Mouse (Mus musculus) stomach, embryonic 14.5 days (tissue): Measurements from ENCODE around the gene Calml3. TPM values are rescaled to one million over a fixed set of nuclear protein-coding genes. Genes with fewer than 3 reads are reported as not detected.
"Not testable (repeated sequence)": the region's sequence is repeated elsewhere in the genome, so short reads cannot be mapped to it uniquely, and the experiment has no call there.

Experiments
- ATAC-seq: fragments of 200-750 bp; cut with Nextera tagmentation; 2 replicates; pipeline ENCODE4 v1.8.0; 2017; ENCODE audit warnings: low read depth, moderate TSS enrichment; ENCODE audit not compliant: insufficient number of reproducible peaks, insufficient read depth, low FRiP score
- H3K27ac ChIP-seq: fragments of 300-500 bp; sonication (generic); 2 replicates; pipeline ENCODE4 v1.5.1; 2014; ENCODE audit warnings: mild to moderate bottlenecking, low read length, moderate library complexity, mixed read lengths
- H3K27me3 ChIP-seq: fragments of 300-500 bp; sonication (generic); 2 replicates; pipeline ENCODE4 v1.6.1; 2014; ENCODE audit warnings: low read length, control low read depth, mixed read lengths; ENCODE audit not compliant: control insufficient read depth, insufficient read depth
- H3K36me3 ChIP-seq: fragments of 300-500 bp; sonication (generic); 2 replicates; pipeline ENCODE4 v1.6.1; 2014; ENCODE audit warnings: mild to moderate bottlenecking, control low read depth, low read length, moderate library complexity, mixed read lengths; ENCODE audit not compliant: control insufficient read depth, insufficient read depth
- H3K4me1 ChIP-seq: fragments of 300-500 bp; sonication (generic); 2 replicates; pipeline ENCODE4 v1.6.1; 2014; ENCODE audit warnings: low read length, control low read depth, mixed read lengths; ENCODE audit not compliant: control insufficient read depth, insufficient read depth
- H3K4me2 ChIP-seq: fragments of 300-500 bp; sonication (generic); replicated peaks from 2 replicates; pipeline ENCODE4 v1.6.1; 2014; ENCODE audit warnings: low read depth, low read length, control low read depth
- H3K4me3 ChIP-seq: fragments of 300-500 bp; sonication (generic); 2 replicates; pipeline ENCODE4 v1.5.1; 2014; ENCODE audit warnings: low read depth, low read length, control low read depth
- H3K9ac ChIP-seq: fragments of 300-500 bp; sonication (generic); replicated peaks from 2 replicates; pipeline ENCODE4 v1.6.1; 2014; ENCODE audit warnings: low read depth, mild to moderate bottlenecking, control low read depth, low read length, moderate library complexity, mixed read lengths
- H3K9me3 ChIP-seq: fragments of 300-500 bp; sonication (generic); 2 replicates; pipeline ENCODE4 v1.6.1; 2016; ENCODE audit warnings: low read depth, low read length, control low read depth; ENCODE audit not compliant: control insufficient read depth
- WGBS: fragments of 180-500 bp; shearing (Covaris S2); extraction: QIAGEN DNeasy Blood & Tissue Kit; methylation state at CpG from one replicate; pipeline ENCODE4 v1.1.7; 2014; 5-methylcytosine and 5-hydroxymethylcytosine counted together
- polyA plus RNA-seq: library from polyadenylated mRNA; unstranded; fragments of >200 nt; fragmentation: Nextera tagmentation; extraction: Ambion mirVana; gene quantifications from 2 replicates; pipeline ENCODE4 v1.2.1, GENCODE M21; 2014

Gene Calml3
- 2.0 and 5.0 TPM in 2 replicates for polyA plus RNA-seq

DNA sequence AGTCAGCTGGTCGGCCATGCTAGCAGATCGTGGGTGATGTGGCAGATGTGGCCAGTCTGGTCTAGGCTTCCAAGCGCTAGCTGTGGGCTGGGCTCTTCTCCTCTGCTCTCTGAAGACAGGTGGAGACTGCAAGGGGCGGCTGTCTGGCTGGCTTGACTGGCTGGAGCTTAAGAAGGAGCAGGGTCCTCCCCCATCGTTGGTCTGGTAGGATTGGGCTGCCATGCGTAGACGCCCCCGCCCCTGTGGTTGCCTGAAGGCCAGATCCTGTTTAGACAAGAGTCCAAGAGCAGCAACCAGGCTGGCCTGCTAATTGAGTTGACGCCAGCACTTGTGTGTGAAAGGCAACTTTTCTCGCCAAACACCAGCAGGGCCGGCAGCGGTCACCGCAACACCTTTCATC, at the start of gene Calml3:
Gene Calml3, minus strand, starts transcription at position 131 of the 400 bp plus-strand sequence.
- no peak within 1 kb of the TSS for H3K4me3 ChIP-seq
- H3K9me3 ChIP-seq: no peaks in the 10 kb centered on the region
- no peak for ATAC-seq
- WGBS: 81% methylated on average over 13 of the region's 13 CpGs
- no peak within 1 kb of the TSS for H3K9ac ChIP-seq
- H3K27me3 ChIP-seq: no peaks in the 10 kb centered on the region
- H3K27ac ChIP-seq: no peak within 1 kb of the TSS
- H3K4me2 ChIP-seq: no peak within 1 kb of the TSS
- H3K36me3 ChIP-seq: no peaks in the 10 kb centered on the region
- H3K4me1 ChIP-seq: 0 out of 2 replicates have a peak, but pooled peaks cover 8% of the 10 kb centered on the region

DNA sequence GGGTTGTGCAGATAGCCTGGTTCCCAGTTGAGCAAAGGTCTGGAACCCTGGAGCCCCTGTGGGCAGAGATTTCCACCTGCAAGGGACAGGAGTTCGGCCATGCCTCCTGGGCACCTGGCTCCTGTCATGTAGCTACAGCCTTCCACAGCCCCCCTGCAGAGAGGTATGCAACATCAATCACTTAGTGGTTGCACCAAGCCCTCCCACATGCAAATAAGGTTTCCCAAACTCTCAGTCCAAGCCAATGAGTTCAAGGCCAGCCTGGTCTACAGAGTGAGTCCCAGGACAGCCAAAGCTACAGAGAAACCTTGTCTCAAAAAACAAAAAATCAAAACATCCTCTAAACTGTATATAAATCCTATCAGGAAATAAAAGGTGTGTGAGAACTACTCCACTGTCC, 46.2 kb upstream of the Calml3 start:
- no peak overlapping the region for H3K4me2 ChIP-seq
- no peaks in the 10 kb centered on the region for H3K9me3 ChIP-seq
- no peaks in the 10 kb centered on the region for H3K36me3 ChIP-seq
- no peak overlapping the region for H3K9ac ChIP-seq
- H3K27ac ChIP-seq: no peak overlapping the region
- H3K27me3 ChIP-seq: no peaks in the 10 kb centered on the region
- 90% methylated on average over 1 of the region's 1 CpGs for WGBS
- no peaks in the 10 kb centered on the region for H3K4me1 ChIP-seq
- ATAC-seq: no peak
- H3K4me3 ChIP-seq: no peak overlapping the region

DNA sequence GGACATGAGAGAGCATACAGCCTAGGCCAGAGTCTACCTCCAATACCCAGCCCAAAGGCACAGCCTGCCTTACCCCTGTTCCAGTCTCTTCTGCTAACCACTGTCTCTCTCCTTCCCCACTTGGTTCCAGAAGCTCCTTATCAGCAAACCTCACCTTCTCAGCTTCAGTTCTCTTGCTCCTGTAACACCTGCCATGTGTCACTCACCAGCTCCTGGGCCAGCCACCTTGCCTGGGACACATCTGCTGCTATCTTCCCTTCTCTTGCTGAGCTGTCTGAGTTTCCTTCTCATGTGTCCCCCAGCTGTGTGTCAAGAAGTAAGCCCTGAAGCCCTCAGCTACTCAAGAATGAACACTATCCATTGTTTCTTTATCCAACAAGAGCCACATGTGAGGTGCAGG, 36.5 kb upstream of the Calml3 start:
- not testable (repeated sequence) for H3K9me3 ChIP-seq, ATAC-seq, H3K9ac ChIP-seq

DNA sequence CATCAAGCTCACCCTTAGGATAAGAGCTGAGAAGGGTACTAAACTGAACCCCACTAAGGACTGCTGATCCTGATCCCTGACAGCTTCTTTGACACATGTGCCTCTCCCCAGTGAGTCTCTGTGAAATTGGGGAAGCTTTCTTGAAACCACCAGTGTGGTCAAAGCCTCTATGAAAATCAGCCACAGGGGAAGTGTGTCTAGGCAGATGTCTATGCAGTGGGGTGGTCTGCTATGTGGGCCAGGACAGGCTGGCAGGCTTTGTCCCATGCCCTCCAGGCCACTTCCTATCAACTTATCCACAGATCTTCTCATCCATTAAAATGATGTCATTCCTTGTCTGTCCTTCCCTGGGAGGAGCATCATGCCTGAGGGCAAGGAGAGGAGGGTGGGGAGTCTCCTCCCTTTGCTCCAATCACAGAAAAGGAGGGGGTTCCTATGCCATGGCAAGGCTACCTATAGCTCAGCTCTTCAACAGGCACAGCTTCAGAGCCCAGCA, 33.2 kb upstream of the Calml3 start, which contains the start of gene Calm4:
Gene Calm4, plus strand, starts transcription at position 446 of the 496 bp plus-strand sequence.
- not testable (repeated sequence) for ATAC-seq, H3K36me3 ChIP-seq, H3K4me3 ChIP-seq, H3K9ac ChIP-seq, H3K9me3 ChIP-seq, H3K27ac ChIP-seq, H3K4me1 ChIP-seq, H3K27me3 ChIP-seq, H3K4me2 ChIP-seq

More for the DNA sequence above, 36.5 kb upstream of the Calml3 start:
- H3K27me3 ChIP-seq, H3K27ac ChIP-seq, H3K36me3 ChIP-seq, H3K4me2 ChIP-seq, H3K4me3 ChIP-seq, H3K4me1 ChIP-seq: not testable (repeated sequence)

DNA sequence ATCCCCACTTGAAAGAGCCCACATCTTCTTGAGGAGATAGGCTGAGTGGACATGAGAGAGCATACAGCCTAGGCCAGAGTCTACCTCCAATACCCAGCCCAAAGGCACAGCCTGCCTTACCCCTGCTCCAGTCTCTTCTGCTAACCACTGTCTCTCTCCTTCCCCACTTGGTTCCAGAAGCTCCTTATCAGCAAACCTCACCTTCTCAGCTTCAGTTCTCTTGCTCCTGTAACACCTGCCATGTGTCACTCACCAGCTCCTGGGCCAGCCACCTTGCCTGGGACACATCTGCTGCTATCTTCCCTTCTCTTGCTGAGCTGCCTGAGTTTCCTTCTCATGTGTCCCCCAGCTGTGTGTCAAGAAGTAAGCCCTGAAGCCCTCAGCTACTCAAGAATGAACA, 29.5 kb upstream of the Calml3 start:
- H3K9ac ChIP-seq, H3K4me3 ChIP-seq, ATAC-seq, H3K4me2 ChIP-seq, H3K36me3 ChIP-seq, H3K9me3 ChIP-seq, H3K4me1 ChIP-seq, H3K27ac ChIP-seq, H3K27me3 ChIP-seq: not testable (repeated sequence)

DNA sequence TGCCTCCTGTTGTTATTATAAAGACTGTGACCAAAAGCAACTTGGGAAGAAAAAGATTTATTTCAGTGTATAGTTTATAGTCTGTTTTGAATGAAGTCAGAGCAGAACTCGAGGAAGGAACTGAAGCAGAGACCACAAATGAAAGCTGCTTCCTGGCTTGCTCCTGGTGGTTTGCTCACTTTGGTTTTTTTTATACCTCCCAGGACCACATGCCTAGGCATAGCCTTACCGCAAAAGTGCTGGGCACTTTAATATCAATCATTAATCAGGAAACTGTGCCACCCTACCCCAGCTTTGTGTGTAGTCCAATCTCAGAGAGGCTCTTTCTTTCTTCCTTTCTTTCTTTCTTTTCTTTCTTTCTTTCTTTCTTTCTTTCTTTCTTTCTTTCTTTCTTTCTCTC, 28.3 kb upstream of the Calml3 start:
- H3K27ac ChIP-seq: no peak overlapping the region
- WGBS: 42% methylated on average over 2 of the region's 2 CpGs
- ATAC-seq: no peak

DNA sequence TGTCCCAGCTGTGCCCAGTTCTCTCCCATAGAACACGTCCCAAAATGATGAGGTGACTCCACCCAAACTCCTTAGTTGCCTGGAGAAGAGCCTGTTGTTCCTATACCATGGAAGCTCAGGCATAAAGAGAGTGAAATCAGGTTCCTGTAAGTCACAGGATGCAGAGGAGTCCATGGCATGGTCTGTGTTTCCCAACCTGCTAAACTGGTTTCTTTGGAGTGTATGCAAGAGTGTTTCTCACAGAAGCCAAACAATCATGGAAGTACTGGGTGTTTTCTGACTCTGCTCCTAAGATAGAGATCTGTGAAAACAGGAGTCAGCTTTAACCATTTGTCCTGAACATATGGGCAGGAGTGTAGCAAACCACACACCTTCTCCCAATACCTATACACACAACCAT, 27.9 kb upstream of the Calml3 start:
- H3K9me3 ChIP-seq: no peaks in the 10 kb centered on the region
- H3K4me3 ChIP-seq: no peak overlapping the region
- H3K4me1 ChIP-seq: no peaks in the 10 kb centered on the region
- 45% methylated on average over 1 of the region's 1 CpGs for WGBS
- H3K4me2 ChIP-seq: no peak overlapping the region
- no peaks in the 10 kb centered on the region for H3K36me3 ChIP-seq
- H3K27me3 ChIP-seq: no peaks in the 10 kb centered on the region
- no peak overlapping the region for H3K27ac ChIP-seq
- ATAC-seq: peak; percentile 46; the same call in 1 of the 2 replicates
- H3K9ac ChIP-seq: no peak overlapping the region

More for the DNA sequence above, 28.3 kb upstream of the Calml3 start:
- H3K4me2 ChIP-seq: no peak overlapping the region
- no peaks in the 10 kb centered on the region for H3K36me3 ChIP-seq
- no peaks in the 10 kb centered on the region for H3K4me1 ChIP-seq
- no peaks in the 10 kb centered on the region for H3K27me3 ChIP-seq
- no peaks in the 10 kb centered on the region for H3K9me3 ChIP-seq
- no peak overlapping the region for H3K4me3 ChIP-seq
- no peak overlapping the region for H3K9ac ChIP-seq

DNA sequence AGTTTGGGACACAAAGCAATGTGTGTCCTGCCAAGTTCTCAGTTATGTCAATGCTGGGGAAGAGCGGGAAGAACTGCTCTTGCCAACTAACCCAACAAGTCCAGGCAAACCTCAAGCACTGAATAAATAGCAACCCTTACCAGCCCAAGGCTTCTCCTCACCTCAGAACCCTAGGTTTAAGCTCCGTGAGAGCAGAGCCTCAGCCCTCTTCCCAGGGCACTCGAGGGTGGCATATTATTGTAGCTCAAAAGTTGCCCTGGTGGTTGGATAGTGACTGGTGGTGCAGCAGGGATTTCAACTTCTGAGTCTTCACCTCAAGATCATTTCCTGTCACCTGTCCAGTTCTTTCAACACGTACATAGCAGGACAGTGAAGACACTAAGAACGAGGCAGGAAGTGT, 27.4 kb upstream of the Calml3 start:
- Histone ChIP-seq H3K4me2 (no peak overlapping the region), H3K36me3 (no peaks in the 10 kb centered on the region), H3K4me3 (no peak overlapping the region), H3K27ac (no peak overlapping the region), H3K9ac (no peak overlapping the region), H3K27me3 (no peaks in the 10 kb centered on the region), H3K4me1 (no peaks in the 10 kb centered on the region), H3K9me3 (no peaks in the 10 kb centered on the region)
- no peak for ATAC-seq
- whole genome bisulfite sequencing: 71% methylated on average over 5 of the region's 5 CpGs

DNA sequence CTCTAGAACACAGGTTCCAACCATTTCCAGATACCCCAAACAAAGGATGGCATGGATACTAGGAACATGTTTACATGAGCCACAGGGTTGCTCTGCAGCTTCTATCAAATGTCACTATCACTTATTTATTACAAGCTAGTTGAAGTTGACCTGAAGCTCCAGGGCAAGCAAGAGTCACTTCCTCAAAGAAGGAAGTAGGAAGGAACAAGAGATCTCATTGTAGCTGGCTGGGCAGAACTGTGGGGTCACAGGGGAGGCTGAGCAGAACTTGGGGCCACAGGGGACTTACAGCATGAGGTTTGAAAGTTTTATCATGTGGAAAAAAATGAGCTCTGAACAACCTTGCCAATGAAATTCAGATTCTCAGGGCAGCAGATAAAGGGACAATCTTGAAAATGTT, 21.6 kb upstream of the Calml3 start:
- H3K9me3 ChIP-seq: no peaks in the 10 kb centered on the region
- no peak overlapping the region for H3K27ac ChIP-seq
- H3K36me3 ChIP-seq: no peaks in the 10 kb centered on the region
- H3K27me3 ChIP-seq: no peaks in the 10 kb centered on the region
- no peak overlapping the region for H3K4me2 ChIP-seq
- ATAC-seq: no peak
- H3K4me3 ChIP-seq: no peak overlapping the region
- H3K9ac ChIP-seq: no peak overlapping the region
- no peaks in the 10 kb centered on the region for H3K4me1 ChIP-seq
